In genomic region chr15:93010629-93011028, GRCm38 (mm10) we compare ENCODE assay signal across 31 mouse cellular contexts.
DNase-seq lines count a peak whose midpoint lies in the region; ATAC-seq lines count a peak whose summit lies in the region.
"Had no signal": no experiment of that assay in that cellular context is flagged by ENCODE, and none has a peak within 500 bp of the region (broad histone marks: within the 10 kb centered on the region; RNA-seq: fewer than 3 reads in every experiment).

No protein-coding gene starts in this region.

- ATAC-seq in kidney, embryonic 14.5 days (ENCODE audit: low FRiP score, low TSS enrichment), result 0 out of 2 replicates have a peak, but pooled peaks have one; percentile 16
- peak; percentile 57; the same call in 1 of the 2 replicates for ATAC-seq in limb, embryonic 13.5 days (ENCODE audit: low FRiP score, low read depth)
- ATAC-seq: forebrain, embryonic 13.5 days; intestine, postnatal 0 days; Patski had no signal

- H3K27me3 ChIP-seq in kidney, embryonic 14.5 days (ENCODE audit: control insufficient read depth, insufficient read depth, low read length), result no peaks in the 10 kb centered on the region
- H3K27me3 ChIP-seq in limb, embryonic 13.5 days, result no peaks in the 10 kb centered on the region
- H3K27me3 ChIP-seq: embryonic facial prominence, embryonic 13.5 days; forebrain, embryonic 13.5 days; kidney, embryonic 15.5 days; limb, embryonic 15.5 days; liver, embryonic 13.5 days had no signal

- H3K4me2 ChIP-seq in kidney, embryonic 14.5 days (replicated peaks; ENCODE audit: low read depth, low read length), result no peak overlapping the region
- peak overlapping the region; percentile 19; the same call in 1 of the 2 replicates for H3K4me2 ChIP-seq in limb, embryonic 13.5 days (replicated peaks)
- H3K4me2 ChIP-seq: embryonic facial prominence, embryonic 13.5 days; forebrain, embryonic 13.5 days; heart, embryonic 13.5 days; hindbrain, embryonic 14.5 days; kidney, embryonic 15.5 days; limb, embryonic 15.5 days; liver, embryonic 13.5 days had no signal

- no peak overlapping the region for H3K4me3 ChIP-seq in kidney, embryonic 14.5 days (ENCODE audit: low read length)
- H3K4me3 ChIP-seq in limb, embryonic 13.5 days, result no peak overlapping the region
- H3K4me3 ChIP-seq: embryonic facial prominence, embryonic 13.5 days; erythroblast, embryonic 14.5 days; forebrain, embryonic 13.5 days; heart, embryonic 13.5 days; kidney, embryonic 15.5 days; limb, embryonic 15.5 days; liver, embryonic 13.5 days had no signal

- H3K4me1 ChIP-seq in kidney, embryonic 14.5 days (ENCODE audit: control insufficient read depth, insufficient read depth, low read length), result no peaks in the 10 kb centered on the region
- peaks cover 14% of the 10 kb centered on the region for H3K4me1 ChIP-seq in limb, embryonic 13.5 days
- H3K4me1 ChIP-seq: kidney, embryonic 15.5 days had no signal

- WGBS in kidney, embryonic 14.5 days, result 13% methylated on average over 2 of the region's 2 CpGs
- 3% methylated on average over 2 of the region's 2 CpGs for WGBS in limb, embryonic 13.5 days

- H3K9me3 ChIP-seq in kidney, embryonic 14.5 days (ENCODE audit: control insufficient read depth, low read length), result no peaks in the 10 kb centered on the region
- no peaks in the 10 kb centered on the region for H3K9me3 ChIP-seq in limb, embryonic 13.5 days
- H3K9me3 ChIP-seq: embryonic facial prominence, embryonic 13.5 days; forebrain, embryonic 13.5 days; heart, embryonic 13.5 days; kidney, embryonic 15.5 days; limb, embryonic 15.5 days; liver, embryonic 13.5 days had no signal

- H3K27ac ChIP-seq in kidney, embryonic 14.5 days (ENCODE audit: low read depth, low read length), result no peak overlapping the region
- H3K27ac ChIP-seq in limb, embryonic 13.5 days, result peak overlapping the region; percentile 8; the same call in 1 of the 2 replicates
- H3K27ac ChIP-seq: embryonic facial prominence, embryonic 13.5 days; forebrain, embryonic 13.5 days; heart, embryonic 13.5 days; kidney, embryonic 15.5 days; limb, embryonic 15.5 days; liver, embryonic 13.5 days; macrophage had no signal

- H3K9ac ChIP-seq in kidney, embryonic 14.5 days (ENCODE audit: low read depth, low read length), result no peak overlapping the region
- no peak overlapping the region for H3K9ac ChIP-seq in limb, embryonic 13.5 days
- H3K9ac ChIP-seq: embryonic facial prominence, embryonic 13.5 days; forebrain, embryonic 13.5 days; heart, embryonic 13.5 days; hindbrain, embryonic 14.5 days; kidney, embryonic 15.5 days; limb, embryonic 15.5 days; liver, embryonic 13.5 days had no signal

- H3K36me3 ChIP-seq in kidney, embryonic 14.5 days (ENCODE audit: control insufficient read depth, insufficient read depth, low read length), result no peaks in the 10 kb centered on the region
- no peaks in the 10 kb centered on the region for H3K36me3 ChIP-seq in limb, embryonic 13.5 days
- H3K36me3 ChIP-seq: embryonic facial prominence, embryonic 13.5 days; G1E; heart, embryonic 13.5 days; kidney, embryonic 15.5 days; limb, embryonic 15.5 days; liver, embryonic 13.5 days had no signal

- DNase-seq in kidney, adult 18-20 months, result no peak
- peak; percentile 24 for DNase-seq in Muller cell, postnatal 12 days (ENCODE audit: inconsistent ontology term)
- peak; percentile 47 for DNase-seq in embryo, embryonic 11 days
- no peak for DNase-seq in frontal cortex, postnatal 36 days (ENCODE audit: low spot score in 2 of 2)
- no peak for DNase-seq in ovary, postnatal 10 days (ENCODE audit: low spot score)
- DNase-seq: adrenal gland, postnatal 10 days; cerebellum, adult 8-10 months; gastrocnemius, postnatal 10 days; heart, postnatal 10 days; kidney, postnatal 36 days; layer of hippocampus, postnatal 36 days; liver, embryonic 13.5 days; lung, adult 2 months; lung, postnatal 10 days; right cerebral cortex, adult 18-20 months; spleen, adult 18-20 months; thymus, adult 18-20 months; thymus, postnatal 25 days had no signal

Comparison
In these comparisons a context has a peak if more than half of its experiments do, and no peak if none do; other contexts are left out.
1. DNase-seq: peak in Muller cell, postnatal 12 days (single experiment) and embryo, embryonic 11 days (single experiment); none in kidney, adult 18-20 months (single experiment), frontal cortex, postnatal 36 days (0 of 2) and ovary, postnatal 10 days (single experiment).